Comparison of ENCODE assay signal across 8 mouse cellular contexts in genomic region chr5:150666133-150666739, GRCm38 (mm10). TPM values are rescaled to one million over a fixed set of nuclear protein-coding genes. Genes with fewer than 3 reads are reported as not detected.
DNase-seq lines count a peak whose midpoint lies in the region; ATAC-seq and TF ChIP-seq lines count a peak whose summit lies in the region.
"Not testable (repeated sequence)": the region's sequence is repeated elsewhere in the genome, so short reads cannot be mapped to it uniquely, and the experiment has no call there.

TSS of gene N4bp2l2 (minus strand) at chr5:150666183.

- TF ChIP-seq POLR2A in CH12.LX (IDR thresholded peaks at IDR 0.05; ENCODE audit: low read depth, low read length); cerebellum, adult 2 months (IDR thresholded peaks at IDR 0.05; ENCODE audit: borderline replicate concordance, insufficient read depth, low read length): not testable (repeated sequence)

- TF ChIP-seq RAD21 in CH12.LX (IDR thresholded peaks at IDR 0.05; ENCODE audit: low read depth, low read length) = not testable (repeated sequence)

- not testable (repeated sequence) for H3K27me3 ChIP-seq in CH12.LX (replicated peaks); cerebellum, adult 2 months (ENCODE audit: control insufficient read depth, insufficient read depth, low read length); forebrain, embryonic 16.5 days (replicated peaks; ENCODE audit: control insufficient read depth, insufficient read depth, low read length); heart, embryonic 14.5 days (ENCODE audit: control insufficient read depth, insufficient read depth, low read length); intestine, embryonic 15.5 days (replicated peaks); lung, embryonic 16.5 days (ENCODE audit: control insufficient read depth, insufficient read depth, low read depth, low read length); neural tube, embryonic 14.5 days (ENCODE audit: control insufficient read depth, insufficient read depth, low read length)

- peaks cover 0 to 10% of the 10 kb centered on the region in 2 experiments; a peak in 2 of 4 replicates for H3K4me1 ChIP-seq in CH12.LX (ENCODE audit: control insufficient read depth in 1 of 2, insufficient read depth in 2 of 2)
- not testable (repeated sequence) for H3K4me1 ChIP-seq in cerebellum, adult 2 months (ENCODE audit: control insufficient read depth, insufficient read depth, low read length); intestine, embryonic 15.5 days (replicated peaks); lung, embryonic 16.5 days (replicated peaks; ENCODE audit: control insufficient read depth, insufficient read depth, low read length); neural tube, embryonic 14.5 days (ENCODE audit: control insufficient read depth, insufficient read depth, low read length)
- peaks cover 13% of the 10 kb centered on the region for H3K4me1 ChIP-seq in forebrain, embryonic 16.5 days (replicated peaks; ENCODE audit: control insufficient read depth, insufficient read depth, low read length)
- H3K4me1 ChIP-seq in heart, embryonic 14.5 days (ENCODE audit: control insufficient read depth in 2 of 2, insufficient read depth in 2 of 2, low read length in 2 of 2) = peaks cover 0 to 11% of the 10 kb centered on the region in 2 experiments; a peak in 2 of 4 replicates

- TF ChIP-seq CTCF in CH12.LX (conservative IDR thresholded peaks at IDR 0.05 in 1 of 2, IDR thresholded peaks at IDR 0.05 in 1 of 2; ENCODE audit: low read depth in 2 of 2, low read length in 2 of 2); cerebellum, adult 2 months (IDR thresholded peaks at IDR 0.05; ENCODE audit: borderline replicate concordance, insufficient read depth, low read depth, low read length): not testable (repeated sequence)

- intact Hi-C loops in left cerebral cortex, postnatal 25 days (cut with DNase I) = loop anchor here (10.0 kb wide), 1 partner anchor 501 kb away; no protein-coding TSS in a partner anchor

- not testable (repeated sequence) for ATAC-seq in forebrain, embryonic 16.5 days; heart, embryonic 14.5 days (ENCODE audit: insufficient number of reproducible peaks, insufficient read depth, low FRiP score, low read depth); intestine, embryonic 15.5 days; lung, embryonic 16.5 days (ENCODE audit: low read depth); neural tube, embryonic 14.5 days (ENCODE audit: low read depth)

- H3K9ac ChIP-seq in CH12.LX (ENCODE audit: insufficient read depth, low read depth) = peak within 1 kb of the TSS; percentile 89
- peak within 1 kb of the TSS; percentile 79 for H3K9ac ChIP-seq in forebrain, embryonic 16.5 days (replicated peaks; ENCODE audit: low read depth, low read length)
- peak within 1 kb of the TSS; percentile 96 for H3K9ac ChIP-seq in heart, embryonic 14.5 days (ENCODE audit: low read length)
- peak within 1 kb of the TSS; percentile 78 for H3K9ac ChIP-seq in intestine, embryonic 15.5 days
- H3K9ac ChIP-seq in lung, embryonic 16.5 days (ENCODE audit: low read length) = peak within 1 kb of the TSS; percentile 89
- peak within 1 kb of the TSS; percentile 87 for H3K9ac ChIP-seq in neural tube, embryonic 14.5 days (replicated peaks; ENCODE audit: low read depth, low read length)

- not testable (repeated sequence) for H3K9me3 ChIP-seq in CH12.LX (replicated peaks; ENCODE audit: low read length); forebrain, embryonic 16.5 days (ENCODE audit: control insufficient read depth, low read length); heart, embryonic 14.5 days (ENCODE audit: control insufficient read depth, low read length); intestine, embryonic 15.5 days; lung, embryonic 16.5 days (ENCODE audit: control insufficient read depth, low read length); neural tube, embryonic 14.5 days (ENCODE audit: control insufficient read depth, low read length)

- H3K27ac ChIP-seq in CH12.LX (ENCODE audit: insufficient read depth, low read depth) = peak within 1 kb of the TSS; percentile 90
- peak within 1 kb of the TSS; percentile 55; the same call in 1 of the 2 replicates for H3K27ac ChIP-seq in cerebellum, adult 2 months (ENCODE audit: insufficient read depth, low read length)
- H3K27ac ChIP-seq in forebrain, embryonic 16.5 days (ENCODE audit: low read length) = peak within 1 kb of the TSS; percentile 89
- H3K27ac ChIP-seq in heart, embryonic 14.5 days (replicated peaks in 1 of 2; ENCODE audit: control insufficient read depth in 1 of 2, insufficient read depth in 1 of 2, low read depth in 2 of 2, low read length in 2 of 2) = peak within 1 kb of the TSS; percentile 92 to 98
- H3K27ac ChIP-seq in intestine, embryonic 15.5 days = peak within 1 kb of the TSS; percentile 97
- H3K27ac ChIP-seq in lung, embryonic 16.5 days (ENCODE audit: low read length) = peak within 1 kb of the TSS; percentile 99
- H3K27ac ChIP-seq in neural tube, embryonic 14.5 days (ENCODE audit: low read depth, low read length) = peak within 1 kb of the TSS; percentile 88

- DNase-seq in CH12.LX (ENCODE audit: extremely low read depth); cerebellum, adult 2 months; left cerebral cortex, postnatal 25 days (ENCODE audit: low spot score in 2 of 2): not testable (repeated sequence)

- peak within 1 kb of the TSS; percentile 74 to 89 (median 87) for H3K4me3 ChIP-seq in CH12.LX (replicated peaks in 1 of 3; ENCODE audit: low read depth in 2 of 3, low read length in 2 of 3, poor library complexity in 1 of 3)
- peak within 1 kb of the TSS; percentile 73 for H3K4me3 ChIP-seq in cerebellum, adult 2 months (replicated peaks; ENCODE audit: insufficient read depth, low read depth, low read length)
- H3K4me3 ChIP-seq in forebrain, embryonic 16.5 days (replicated peaks; ENCODE audit: low read length) = peak within 1 kb of the TSS; percentile 91
- peak within 1 kb of the TSS; percentile 77 to 87 for H3K4me3 ChIP-seq in heart, embryonic 14.5 days (ENCODE audit: control insufficient read depth in 1 of 2, insufficient read depth in 1 of 2, low read depth in 1 of 2, low read length in 2 of 2)
- peak within 1 kb of the TSS; percentile 67 for H3K4me3 ChIP-seq in intestine, embryonic 15.5 days (replicated peaks)
- H3K4me3 ChIP-seq in lung, embryonic 16.5 days (ENCODE audit: low read length) = peak within 1 kb of the TSS; percentile 100
- H3K4me3 ChIP-seq in neural tube, embryonic 14.5 days (ENCODE audit: low read depth, low read length) = peak within 1 kb of the TSS; percentile 96

- H3K4me2 ChIP-seq in CH12.LX (ENCODE audit: insufficient read depth, low read depth, poor library complexity, severe bottlenecking) = peak within 1 kb of the TSS; percentile 72; the same call in 1 of the 2 replicates
- peak within 1 kb of the TSS; percentile 67 for H3K4me2 ChIP-seq in forebrain, embryonic 16.5 days (ENCODE audit: low read length)
- H3K4me2 ChIP-seq in heart, embryonic 14.5 days (ENCODE audit: low read length) = peak within 1 kb of the TSS; percentile 82
- H3K4me2 ChIP-seq in intestine, embryonic 15.5 days (replicated peaks) = peak within 1 kb of the TSS; percentile 62
- peak within 1 kb of the TSS; percentile 79 for H3K4me2 ChIP-seq in lung, embryonic 16.5 days (ENCODE audit: low read depth, low read length)
- peak within 1 kb of the TSS; percentile 73 for H3K4me2 ChIP-seq in neural tube, embryonic 14.5 days (ENCODE audit: low read depth, low read length)

- in situ Hi-C loops in CH12.LX (cut with MboI; ENCODE audit: low pct_ligation_motif_present, low pct_unique_long_range_greater_than_20kb, low sequenced_read_pairs) = not testable (repeated sequence)

- dilution Hi-C loops in CH12.LX (cut with MboI; ENCODE audit: extremely low pct_ligation_motif_present, extremely low pct_unique_long_range_greater_than_20kb, low sequenced_read_pairs) = not testable (repeated sequence)

- not testable (repeated sequence) for H3K36me3 ChIP-seq in CH12.LX (replicated peaks in 1 of 2; ENCODE audit: control insufficient read depth in 1 of 2, insufficient read depth in 1 of 2, low read length in 1 of 2); forebrain, embryonic 16.5 days (ENCODE audit: control insufficient read depth, insufficient read depth); intestine, embryonic 15.5 days; lung, embryonic 16.5 days (ENCODE audit: control insufficient read depth, insufficient read depth, low read length); neural tube, embryonic 14.5 days (ENCODE audit: control insufficient read depth, insufficient read depth, low read length)
- peaks cover 11% of the 10 kb centered on the region for H3K36me3 ChIP-seq in heart, embryonic 14.5 days (ENCODE audit: control insufficient read depth, insufficient read depth, low read length)

- not testable (repeated sequence) for TF ChIP-seq EP300 in CH12.LX (IDR thresholded peaks at IDR 0.05; ENCODE audit: low read length)

- peaks cover 33% of the 10 kb centered on the region for H3K79me2 ChIP-seq in CH12.LX (replicated peaks; ENCODE audit: control insufficient read depth, extremely low read depth, insufficient read depth, poor library complexity, severe bottlenecking)

- WGBS in cerebellum, adult 2 months = 86% methylated on average over 9 of the region's 9 CpGs
- WGBS in forebrain, embryonic 16.5 days = 88% methylated on average over 8 of the region's 9 CpGs
- WGBS in heart, embryonic 14.5 days = 92% methylated on average over 8 of the region's 9 CpGs
- 92% methylated on average over 9 of the region's 9 CpGs for WGBS in intestine, embryonic 15.5 days
- 91% methylated on average over 8 of the region's 9 CpGs for WGBS in lung, embryonic 16.5 days
- WGBS in neural tube, embryonic 14.5 days = 88% methylated on average over 8 of the region's 9 CpGs

RNA-seq across cellular contexts. Expression of gene N4bp2l2, which starts in this region (rescaled TPM):
- total RNA-seq in CH12.LX (2012; rRNA removed) (53.1 and 65.3 TPM in 2 replicates), CH12.LX (2014; rRNA removed) (84.4 and 96.5 TPM in 2 replicates)
- polyA plus RNA-seq in CH12.LX (2012; ENCODE audit: insufficient read length, low read depth) = 80.0 and 84.9 TPM in 2 replicates
- 34.3 and 37.3 TPM in 2 replicates for polyA plus RNA-seq in cerebellum, adult 2 months (2012; rRNA removed)
- 28.9 and 30.3 TPM in 2 replicates for polyA plus RNA-seq in forebrain, embryonic 16.5 days (2015; fragmentation: Nextera tagmentation; extraction: Ambion mirVana)
- 32.2 and 36.6 TPM in 2 replicates for polyA plus RNA-seq in heart, embryonic 14.5 days (2014; fragmentation: Nextera tagmentation; extraction: Ambion mirVana)
- 34.4 and 38.3 TPM in 2 replicates for polyA plus RNA-seq in intestine, embryonic 15.5 days (2015; fragmentation: Nextera tagmentation; extraction: Ambion mirVana)
- total RNA-seq in left cerebral cortex, postnatal 25 days (2021) = 10 to 100 TPM; 82.7 to 86.1 TPM
- 36.0 and 42.0 TPM in 2 replicates for polyA plus RNA-seq in lung, embryonic 16.5 days (2015; fragmentation: Nextera tagmentation; extraction: Ambion mirVana)
- polyA plus RNA-seq in neural tube, embryonic 14.5 days (2014; fragmentation: Nextera tagmentation; extraction: Ambion mirVana) = 39.1 and 45.4 TPM in 2 replicates
